Mouse (Mus musculus): ENCODE results near the gene Krt16.
A peak's percentile ranks its signal among the peaks of the same experiment; 100 is the strongest.
"Not testable (repeated sequence)": the region's sequence is repeated elsewhere in the genome, so short reads cannot be mapped to it uniquely, and the experiment has no call there.

Gene Krt16

DNA sequence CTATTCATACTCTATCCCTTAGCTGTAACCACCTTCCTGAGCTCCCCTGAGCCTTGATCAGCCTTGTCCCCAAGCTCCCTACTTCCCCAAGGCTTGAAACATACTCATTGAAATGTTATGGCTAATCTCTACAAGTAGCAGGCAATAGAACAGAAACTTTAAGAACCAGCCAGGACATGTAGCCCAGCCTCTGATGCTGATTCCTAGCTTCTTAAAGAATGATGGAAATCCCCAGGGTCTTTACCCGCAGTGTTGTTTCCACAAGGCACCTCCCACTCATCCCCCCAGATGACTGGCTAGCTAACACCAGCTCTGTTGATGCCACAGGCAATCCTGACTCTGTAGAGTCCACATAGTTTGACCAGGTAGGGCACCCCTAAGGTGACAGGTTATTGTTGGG lies 9.3 kb upstream of the Krt16 start:
- no peak for DNase-seq (ENCODE audit: low spot score)

DNA sequence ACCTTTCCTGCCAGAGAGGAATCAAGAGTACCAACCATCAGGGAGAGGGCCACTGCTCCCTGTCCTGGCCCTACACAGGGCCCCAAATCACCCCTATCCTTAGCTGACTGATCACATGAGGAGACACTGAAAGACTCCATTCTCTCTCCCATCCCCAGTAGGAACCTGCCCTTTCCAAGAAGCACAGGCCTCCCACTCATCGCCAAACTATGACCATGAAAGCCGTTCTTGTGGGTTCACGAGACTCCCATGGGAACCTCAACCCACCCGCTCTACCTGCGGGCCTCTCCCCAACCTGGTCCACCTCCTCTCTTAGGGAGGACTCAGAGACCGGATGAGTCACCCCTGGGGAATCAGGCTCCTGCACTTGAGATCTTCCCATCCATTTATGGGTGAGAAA lies 6.8 kb upstream of the Krt16 start:
- no peak for DNase-seq (ENCODE audit: low spot score)

DNA sequence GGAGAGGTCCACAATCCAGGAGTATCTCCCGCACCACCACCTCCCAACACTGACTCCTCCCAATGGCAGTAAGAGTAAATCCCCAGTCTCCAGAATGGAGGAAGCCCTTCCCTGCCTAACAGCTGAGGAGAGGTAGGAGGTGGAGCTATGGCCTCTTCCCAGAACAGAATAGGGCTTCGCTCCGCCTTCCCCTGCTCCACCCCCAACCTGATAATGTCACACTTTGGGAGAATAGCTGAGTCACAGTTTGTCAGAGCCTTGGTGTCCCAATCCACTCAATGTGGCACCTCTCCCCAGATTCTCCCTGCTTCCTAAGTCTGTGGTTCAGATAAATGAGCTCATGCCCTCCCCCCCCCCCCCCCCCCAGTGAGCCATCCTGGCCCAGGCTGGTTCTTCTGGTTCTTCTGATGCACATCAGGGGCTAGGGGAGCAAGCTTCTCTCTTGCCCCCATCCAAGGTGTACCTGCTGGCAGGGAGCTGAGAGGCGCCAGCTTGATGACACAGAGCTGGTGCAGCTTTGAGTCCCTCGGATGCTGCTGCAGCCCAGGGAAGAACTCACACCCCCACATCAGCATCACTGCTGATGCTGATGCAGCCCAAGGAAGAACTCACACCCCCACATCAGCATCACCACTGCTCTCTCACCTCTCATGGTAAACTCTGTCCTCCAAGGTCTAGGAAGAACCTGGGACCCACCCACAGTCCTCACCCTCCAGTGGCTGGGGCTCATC lies 5.8 kb upstream of the Krt16 start:
- no peak for DNase-seq (ENCODE audit: low spot score)

DNA sequence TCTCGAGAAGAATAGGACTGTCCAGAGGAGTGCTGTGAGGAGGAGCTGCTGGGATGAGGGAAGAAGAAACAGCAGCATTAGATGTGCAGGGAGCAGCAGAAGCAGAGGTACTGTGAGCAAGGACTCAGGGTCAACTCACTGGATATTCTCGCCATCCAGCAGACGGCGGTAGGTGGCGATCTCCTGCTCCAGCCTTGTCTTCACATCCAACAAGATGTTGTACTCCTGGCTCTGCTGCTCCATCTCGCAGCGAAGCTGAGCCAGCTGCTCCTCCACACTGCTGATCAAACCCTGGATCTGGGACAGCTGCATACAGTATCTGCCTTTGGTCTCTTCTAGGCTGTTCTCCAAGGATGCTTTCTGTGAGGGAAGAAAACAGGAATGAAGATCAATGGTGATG lies 2.2 kb downstream of the Krt16 start:
- not testable (repeated sequence) for DNase-seq (ENCODE audit: low spot score)

DNA sequence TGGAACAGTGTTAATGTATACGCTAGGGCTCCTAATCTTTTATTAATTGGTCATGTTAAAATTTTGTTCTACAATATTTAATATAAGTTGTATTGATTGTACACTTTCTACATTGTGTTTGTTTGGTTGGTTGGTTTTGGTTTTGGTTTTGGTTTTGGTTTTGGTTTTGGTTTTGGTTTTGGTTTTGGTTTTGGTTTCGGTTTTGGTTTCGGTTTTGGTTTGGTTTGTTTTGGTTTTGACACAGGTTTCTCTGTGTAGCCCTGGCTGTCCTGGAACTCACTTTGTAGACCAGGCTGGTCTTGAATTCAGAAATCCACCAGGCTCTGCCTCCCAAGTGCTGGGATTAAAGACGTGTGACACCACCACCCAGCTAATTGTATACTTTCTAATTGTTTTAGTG lies 8.4 kb downstream of the Krt16 start:
- DNase-seq (ENCODE audit: low spot score), result not testable (repeated sequence)

DNA sequence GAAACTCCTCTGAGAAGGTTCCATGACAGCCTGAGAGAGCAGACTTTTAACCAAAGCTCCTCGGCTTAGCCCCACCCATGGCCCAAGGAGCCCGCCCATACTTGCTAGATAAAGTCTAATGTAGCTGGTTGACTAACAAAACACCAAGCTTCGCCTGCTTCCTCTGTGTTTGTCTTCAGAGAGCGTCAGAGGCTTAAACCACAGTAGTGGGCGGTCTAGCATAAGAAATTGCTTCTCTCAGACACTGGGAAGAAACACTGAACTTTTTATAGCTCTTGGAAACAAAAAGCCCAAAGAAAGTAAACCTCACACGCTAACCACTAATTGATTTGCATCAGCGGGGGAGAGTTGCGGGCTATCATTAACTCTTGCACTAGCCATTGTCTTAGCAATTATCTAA lies 27.0 kb downstream of the Krt16 start:
- no peak for DNase-seq (ENCODE audit: low spot score)

DNA sequence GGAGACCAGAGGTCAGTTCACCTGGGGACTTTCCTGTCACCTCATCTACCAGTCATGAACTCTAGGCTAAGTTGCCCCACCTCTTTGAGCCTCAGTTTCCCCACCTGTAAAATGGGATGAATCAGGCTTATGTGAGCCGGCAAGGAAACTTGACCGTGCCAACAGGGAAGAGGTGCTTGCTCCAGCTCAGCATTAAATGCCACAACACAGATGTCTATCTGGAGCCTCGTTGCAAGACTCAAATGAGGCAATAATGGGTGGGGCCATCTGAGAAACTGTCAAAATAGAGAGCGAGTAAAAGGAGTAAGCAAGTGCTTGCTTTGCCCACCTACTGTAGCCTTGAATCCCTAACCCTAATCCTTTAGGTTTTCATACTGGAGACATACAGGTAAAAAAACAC lies 29.4 kb downstream of the Krt16 start:
- no peak for DNase-seq (ENCODE audit: low spot score)

DNA sequence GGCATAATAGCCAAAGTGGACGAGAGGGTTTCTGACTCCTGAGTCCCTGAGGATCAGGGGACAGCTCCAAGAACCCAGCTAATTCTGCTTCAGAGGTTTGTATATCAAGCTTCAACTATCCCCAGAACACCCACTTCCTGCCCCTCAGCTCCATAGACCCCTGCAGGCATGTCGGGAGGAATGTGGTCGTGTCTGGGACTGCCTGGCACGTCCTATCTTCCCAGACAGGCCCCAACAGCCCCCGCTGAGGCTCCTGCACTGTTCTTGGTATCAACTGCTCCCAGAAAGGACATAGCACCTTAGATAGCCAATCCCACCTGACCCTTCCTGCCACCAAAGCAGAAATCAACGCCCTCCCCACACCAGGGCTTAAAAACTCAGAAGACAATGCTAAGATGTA lies 40.2 kb downstream of the Krt16 start:
- no peak for DNase-seq (ENCODE audit: low spot score)

DNA sequence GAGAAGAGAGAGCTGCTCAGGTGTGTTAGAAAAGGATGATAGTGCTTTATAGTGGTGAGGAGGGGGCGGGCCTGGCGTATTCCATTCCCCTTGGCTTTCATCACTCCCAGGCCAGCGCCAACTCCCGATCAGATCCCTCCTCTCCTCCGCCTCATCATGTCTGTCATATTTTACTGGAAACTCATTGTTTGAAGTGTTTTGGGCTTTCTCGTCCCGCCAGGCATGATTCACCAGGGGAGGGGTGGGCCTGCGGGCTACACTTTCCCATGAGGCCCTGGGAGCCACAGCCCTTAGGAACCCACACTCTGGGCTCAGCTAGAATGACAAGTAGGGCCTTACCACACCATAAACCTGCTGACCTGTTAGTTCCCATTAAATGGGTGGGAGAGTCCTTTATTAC lies 41.2 kb downstream of the Krt16 start, which contains the start of gene Krt14:
Gene Krt14, minus strand, starts transcription at position 51 of the 400 bp plus-strand sequence.
- no peak for DNase-seq (ENCODE audit: low spot score)

DNA sequence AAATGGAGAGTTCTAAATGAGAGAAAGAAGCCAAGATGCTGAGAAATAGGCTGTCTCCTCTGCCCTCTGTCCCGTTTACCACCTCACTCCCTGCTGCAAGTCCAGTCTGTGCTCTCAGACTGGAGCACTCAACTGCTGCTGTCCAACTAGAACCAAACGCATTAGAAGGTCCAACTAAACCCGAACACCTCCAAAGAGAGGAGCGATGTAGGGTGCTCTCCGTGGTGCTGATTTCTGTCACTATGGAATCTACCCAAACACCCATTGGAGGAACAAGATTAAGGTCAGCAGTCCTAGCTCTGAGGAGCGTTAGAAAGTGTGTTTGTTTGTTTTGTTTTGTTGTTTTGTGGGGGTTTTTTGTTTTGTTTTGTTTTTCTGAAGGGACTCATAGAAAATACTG lies 45.3 kb downstream of the Krt16 start:
- DNase-seq (ENCODE audit: low spot score), result peak; percentile 21

DNA sequence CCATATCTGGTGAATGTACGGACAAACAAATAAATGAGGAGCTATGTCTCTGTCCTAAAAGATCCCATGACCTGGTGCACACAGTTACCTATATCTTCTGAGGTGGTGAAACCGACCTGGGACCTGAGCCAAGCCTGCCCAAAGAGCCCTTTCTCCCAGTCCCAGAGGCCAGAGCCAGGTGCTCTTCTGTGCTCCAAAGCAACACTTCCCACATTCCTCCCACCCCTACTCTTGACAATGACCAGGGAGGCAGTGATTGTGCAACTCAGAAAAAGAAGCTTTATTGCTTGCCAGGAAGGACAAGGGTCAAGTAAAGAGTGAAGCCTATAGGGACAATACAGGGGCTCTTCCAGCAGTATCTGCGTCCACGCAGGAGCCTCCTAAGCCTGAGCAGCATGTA lies 45.8 kb downstream of the Krt16 start:
- no peak for DNase-seq (ENCODE audit: low spot score)

DNA sequence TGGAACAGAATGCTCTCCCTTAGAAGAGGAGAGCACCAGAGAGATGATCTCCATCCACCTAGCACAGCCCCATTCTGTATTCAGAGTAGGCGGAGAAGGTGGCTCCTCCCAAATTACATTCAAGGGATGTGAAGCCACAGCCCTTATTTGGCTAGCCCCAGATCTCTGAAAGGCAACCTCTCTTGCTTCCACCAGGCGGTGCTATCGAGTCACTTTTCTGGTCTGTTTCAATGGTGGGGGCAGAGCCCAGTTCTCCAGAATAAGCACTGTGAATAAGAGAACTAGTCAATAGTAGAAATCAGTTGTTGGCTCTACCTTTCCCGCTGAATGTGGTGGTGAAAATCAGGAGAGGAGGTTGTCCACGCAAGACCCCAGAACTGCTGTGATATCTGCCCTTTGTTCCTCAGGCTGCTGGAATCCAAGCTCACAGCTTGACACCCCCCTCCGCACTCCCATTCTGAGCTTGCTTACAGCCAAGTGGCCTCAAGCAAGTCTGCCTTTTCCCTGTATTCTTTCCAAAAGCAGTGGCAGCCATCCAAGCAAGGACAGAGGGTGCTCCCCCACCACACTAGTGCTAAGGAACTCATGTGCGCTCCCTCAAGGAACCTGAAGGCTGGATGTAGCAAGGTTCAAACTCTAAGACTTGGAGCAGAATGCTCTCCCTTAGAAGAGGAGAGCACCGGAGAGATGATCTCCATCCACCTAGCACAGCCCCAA lies 48.4 kb downstream of the Krt16 start:
- no peak for DNase-seq (ENCODE audit: low spot score)

DNA sequence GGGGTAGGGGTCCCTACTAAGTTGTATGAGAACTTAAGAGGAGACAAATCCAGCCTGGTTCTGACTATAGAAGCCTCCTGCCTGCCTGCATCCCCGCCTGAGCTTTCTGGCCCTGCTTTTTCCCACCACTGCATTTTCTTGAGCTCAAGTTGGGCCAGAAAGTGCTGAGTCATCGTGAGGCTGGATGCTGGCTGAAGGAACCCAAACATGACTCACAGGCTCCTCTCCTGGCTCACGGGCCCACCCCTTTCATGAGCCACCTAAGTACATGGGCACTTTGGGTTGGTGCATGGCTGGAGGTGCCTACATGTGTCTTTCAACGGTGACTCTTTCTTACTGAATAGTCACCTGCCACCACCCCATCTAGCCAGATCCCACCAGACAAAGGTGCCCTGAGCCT lies 50.0 kb downstream of the Krt16 start:
- DNase-seq (ENCODE audit: low spot score), result no peak

Data from ovary, postnatal 10 days (tissue).